Mouse (Mus musculus) gastrocnemius, postnatal 36 days (tissue): ENCODE results near the gene Klhdc3. TPM values are rescaled to one million over a fixed set of nuclear protein-coding genes. Genes with fewer than 3 reads are reported as not detected.

ENCODE experiments used
- DNase-seq, 2 experiments: peaks; one replicate each; pipeline ENCODE4 v3.0.0; 2022
- intact Hi-C: fragments of 180-260 bp; cut with DNase I; formaldehyde crosslinking; loops from one replicate; pipeline ENCODE4 v1.15.1; 2025
- long read RNA-seq, 2 experiments: library from polyadenylated mRNA; stranded (forward); transcript quantifications; one replicate each; pipeline ENCODE4 v2.0.0; 2021
- total RNA-seq, 2 experiments: library from RNA; stranded (reverse); gene quantifications; 2 replicates each; pipeline ENCODE4 v1.2.3; 2021

Gene Klhdc3
- 100 to 1,000 TPM; 110 to 123 TPM for total RNA-seq
- long read RNA-seq, experiment 1, transcript Klhdc3-201 (12 exons, 2,100 nt): major isoform, 62 of 96 reads
- long read RNA-seq, experiment 1, partial matches to known transcripts: 22 of 96 reads
- long read RNA-seq, experiment 1, other reads (novel, unspliced or antisense): 8 of 96 reads
- long read RNA-seq, experiment 2, transcript Klhdc3-201 (12 exons, 2,100 nt): major isoform, 91 of 150 reads
- long read RNA-seq, experiment 2, partial matches to known transcripts: 37 of 150 reads
- long read RNA-seq, experiment 2, other reads (novel, unspliced or antisense): 20 of 150 reads

- intact Hi-C loops: loop anchor here (1.0 kb wide), 1 partner anchor 18 kb away; no protein-coding TSS in a partner anchor
Observed at GRCm38 (mm10) chr17:46680760-46681373, at the start of gene Klhdc3. Gene Klhdc3, minus strand, starts transcription at chr17:46680914.

DNA sequence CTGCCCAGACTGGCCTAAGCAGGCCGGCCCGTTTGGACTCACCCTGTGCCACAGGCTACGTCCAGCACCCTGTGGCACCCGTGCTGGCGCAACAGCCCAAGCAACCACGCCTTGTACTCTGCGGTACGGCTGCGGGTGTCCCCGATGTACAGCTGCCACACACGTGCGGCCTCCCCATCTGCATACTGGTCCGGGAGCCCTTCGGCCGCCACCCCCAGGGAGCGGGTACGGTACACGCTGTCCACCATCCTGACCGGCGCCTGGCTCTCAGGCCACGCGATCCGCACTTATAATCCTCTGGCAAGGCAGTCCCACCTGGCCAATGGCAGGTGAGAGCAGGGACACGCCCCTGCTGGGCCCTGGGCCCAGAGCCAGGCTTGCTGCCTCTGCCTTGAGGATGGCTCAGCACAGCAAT lies 48.2 kb upstream of the Klhdc3 start, which contains the start of gene Gnmt:
Gene Gnmt, minus strand, starts transcription at position 265 of the 415 bp plus-strand sequence.
- DNase-seq: no peak
- intact Hi-C loops: loop anchor here (5.0 kb wide), 1 partner anchor 202 kb away; no protein-coding TSS in a partner anchor

More at GRCm38 (mm10) chr17:46680760-46681373, at the start of gene Klhdc3:
- peak; percentile 92 to 98 for DNase-seq

DNA sequence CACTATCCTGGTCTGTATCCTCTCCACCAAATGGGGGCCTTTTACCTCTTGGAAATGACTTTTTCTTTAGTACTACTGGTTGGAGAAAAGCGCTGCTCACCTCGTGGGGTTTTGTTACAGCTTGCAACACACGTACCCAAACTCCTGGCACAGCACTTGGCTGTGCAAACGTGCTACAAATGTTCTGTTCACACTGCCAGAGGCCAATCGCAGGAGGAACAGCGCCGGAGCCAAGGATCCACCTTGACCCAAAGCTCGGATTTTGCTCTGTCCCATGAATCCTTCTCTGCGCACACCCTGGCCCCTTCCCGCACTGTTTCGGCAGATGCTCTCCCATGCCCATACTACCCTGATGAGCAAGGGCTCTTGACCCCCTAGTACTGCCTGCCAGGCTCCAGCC lies 47.8 kb upstream of the Klhdc3 start:
- intact Hi-C loops: loop anchor here (5.0 kb wide), 1 partner anchor 201 kb away; no protein-coding TSS in a partner anchor

DNA sequence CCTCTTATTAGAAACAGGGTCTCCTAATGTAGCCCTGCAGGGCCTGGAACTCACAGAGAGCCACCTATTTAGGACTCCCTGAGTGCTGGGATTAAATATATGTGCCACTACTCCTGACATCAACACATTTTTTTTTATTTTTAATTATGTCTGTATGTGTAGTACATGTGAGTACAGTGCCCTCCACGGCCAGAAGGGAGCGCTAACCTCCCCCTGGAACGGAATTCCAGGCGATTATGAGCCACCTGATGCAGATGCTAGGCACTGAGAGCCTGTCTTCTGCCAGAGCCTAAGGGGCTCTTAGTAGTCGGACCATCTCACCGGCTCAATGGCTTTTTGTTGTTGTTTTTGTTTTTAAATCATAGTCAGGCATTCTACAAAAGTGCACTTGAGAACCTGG lies 47.3 kb upstream of the Klhdc3 start:
- intact Hi-C loops: loop anchor here (5.0 kb wide), 1 partner anchor 201 kb away; no protein-coding TSS in a partner anchor
- no peak for DNase-seq

More for the DNA sequence above, 47.8 kb upstream of the Klhdc3 start:
- no peak for DNase-seq

GRCm38 (mm10) chr17:46727271-46727670 lies 46.6 kb upstream of the Klhdc3 start:
- intact Hi-C loops: loop anchor here (5.0 kb wide), 1 partner anchor 200 kb away; no protein-coding TSS in a partner anchor
- no peak for DNase-seq

GRCm38 (mm10) chr17:46725731-46726645 lies 45.3 kb upstream of the Klhdc3 start:
- DNase-seq: no peak
- intact Hi-C loops: loop anchor here (5.0 kb wide), 1 partner anchor 199 kb away; no protein-coding TSS in a partner anchor

GRCm38 (mm10) chr17:46725273-46725672 lies 44.6 kb upstream of the Klhdc3 start:
- intact Hi-C loops: loop anchor here (5.0 kb wide), 1 partner anchor 198 kb away; no protein-coding TSS in a partner anchor
- no peak for DNase-seq

GRCm38 (mm10) chr17:46724477-46725084 lies 43.9 kb upstream of the Klhdc3 start:
- intact Hi-C loops: loop anchor here (5.0 kb wide), 3 partner anchors 82 to 887 kb away; no protein-coding TSS in a partner anchor

GRCm38 (mm10) chr17:46721077-46721476 lies 40.4 kb upstream of the Klhdc3 start:
- intact Hi-C loops: loop anchor here (5.0 kb wide), 2 partner anchors 79 to 884 kb away; no protein-coding TSS in a partner anchor
- no peak for DNase-seq

More at GRCm38 (mm10) chr17:46724477-46725084, 43.9 kb upstream of the Klhdc3 start:
- DNase-seq: no peak

GRCm38 (mm10) chr17:46714756-46715481 lies 34.2 kb upstream of the Klhdc3 start:
- intact Hi-C loops: loop anchor here (5.0 kb wide), 2 partner anchors 38 to 138 kb away; partner anchors contain the start of gene Mea1
- no peak for DNase-seq

- no peak for DNase-seq
- intact Hi-C loops: loop anchor here (5.0 kb wide), 1 partner anchor 37 kb away; the partner anchor contains the start of gene Mea1
Observed at GRCm38 (mm10) chr17:46713849-46714248, 33.1 kb upstream of the Klhdc3 start.

DNA sequence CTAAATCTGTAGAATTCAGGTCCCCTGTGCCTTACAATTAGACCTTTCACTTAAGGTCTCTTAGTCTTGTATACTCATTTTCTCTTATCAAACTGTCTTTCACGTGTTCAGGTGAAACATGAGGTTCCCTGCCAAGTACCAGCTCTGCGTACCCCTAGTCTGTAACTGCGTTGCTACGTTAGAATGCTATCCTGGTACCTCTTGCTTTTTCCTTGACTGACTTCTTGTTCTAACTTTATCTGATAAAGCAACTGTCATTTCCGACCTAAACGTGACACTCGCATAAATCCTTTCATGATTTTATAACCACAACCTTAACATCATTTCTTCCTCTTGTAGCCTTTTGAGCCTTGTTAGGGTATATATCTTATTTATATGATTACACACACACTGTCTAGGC lies 31.7 kb upstream of the Klhdc3 start:
- no peak for DNase-seq
- intact Hi-C loops: loop anchor here (5.0 kb wide), 1 partner anchor 35 kb away; the partner anchor contains the start of gene Mea1

DNA sequence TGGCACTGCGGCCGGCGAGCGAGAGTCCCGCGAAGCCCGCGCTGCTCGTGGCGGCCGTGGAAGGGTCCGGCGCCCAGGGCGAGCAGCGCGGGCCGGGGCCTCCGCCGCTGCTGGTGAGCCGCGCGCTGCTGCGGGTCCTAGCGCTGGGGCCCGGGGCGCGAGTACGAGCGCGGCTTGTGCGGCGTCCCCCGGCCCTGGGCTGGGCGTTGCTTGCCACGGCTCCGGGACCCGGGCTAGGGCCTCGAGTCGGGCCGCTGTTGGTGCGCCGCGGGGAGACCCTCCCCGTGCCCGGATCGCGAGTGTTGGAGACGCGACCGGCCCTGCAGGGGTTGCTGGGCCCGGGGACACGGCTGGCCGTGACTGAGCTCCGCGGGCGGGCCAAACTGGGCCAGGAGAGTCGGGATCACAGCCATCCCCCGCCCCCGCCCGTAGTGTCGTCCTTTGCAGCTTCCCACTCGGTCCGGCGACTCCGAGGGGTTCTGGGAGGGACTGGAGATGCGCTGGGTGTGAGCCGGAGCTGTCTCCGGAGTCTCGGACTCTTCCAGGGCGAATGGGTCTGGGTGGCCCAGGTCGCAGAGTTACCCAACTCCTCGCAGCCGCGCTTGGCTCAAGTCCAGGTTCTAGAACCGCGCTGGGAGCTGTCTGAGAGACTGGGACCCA lies 31.0 kb upstream of the Klhdc3 start:
- intact Hi-C loops: loop anchor here (5.0 kb wide), 1 partner anchor 34 kb away; the partner anchor contains the start of gene Mea1

GRCm38 (mm10) chr17:46710959-46711597 lies 30.4 kb upstream of the Klhdc3 start, which contains the start of gene Pex6:
Gene Pex6, plus strand, starts transcription at chr17:46711463.
- peak; percentile 86 to 91 for DNase-seq
- intact Hi-C loops: loop anchor here (5.0 kb wide), 1 partner anchor 34 kb away; the partner anchor contains the start of gene Mea1

More for the DNA sequence above, 31.0 kb upstream of the Klhdc3 start:
- peak; percentile 35 to 50 for DNase-seq

DNA sequence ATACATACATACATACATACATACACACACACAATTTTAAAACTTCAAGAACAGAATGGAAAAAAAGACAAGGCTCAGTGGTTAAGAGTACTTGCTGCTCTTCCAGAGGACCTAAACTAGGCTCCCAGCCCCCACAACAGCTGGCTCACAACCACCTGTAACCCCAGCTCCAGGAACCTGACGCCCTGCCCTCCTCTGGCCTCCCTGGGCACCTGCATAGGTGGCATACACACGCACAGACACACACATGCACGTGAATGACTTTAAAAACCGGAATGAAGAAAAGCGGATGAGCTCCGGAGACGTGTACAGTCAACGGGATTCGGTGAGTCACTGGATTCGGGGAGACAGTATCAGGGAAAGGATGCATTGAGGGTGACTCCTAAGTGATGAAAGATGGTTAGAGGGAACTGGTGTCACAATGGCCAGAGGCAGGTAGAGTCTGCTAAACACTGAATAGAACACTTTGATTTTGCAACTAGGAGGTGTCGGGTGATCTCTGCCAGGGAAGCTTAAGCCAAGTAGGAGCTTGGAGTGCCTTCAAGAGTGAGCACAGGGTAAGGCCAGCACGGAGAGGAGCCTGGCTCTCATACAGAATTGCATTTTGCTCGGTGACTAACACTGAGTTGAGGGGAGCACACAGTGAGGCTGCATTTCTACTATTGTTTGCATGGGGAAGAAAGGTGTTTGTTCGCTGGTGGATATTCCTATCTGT lies 25.8 kb upstream of the Klhdc3 start:
- DNase-seq: no peak
- intact Hi-C loops: no loop called here

DNA sequence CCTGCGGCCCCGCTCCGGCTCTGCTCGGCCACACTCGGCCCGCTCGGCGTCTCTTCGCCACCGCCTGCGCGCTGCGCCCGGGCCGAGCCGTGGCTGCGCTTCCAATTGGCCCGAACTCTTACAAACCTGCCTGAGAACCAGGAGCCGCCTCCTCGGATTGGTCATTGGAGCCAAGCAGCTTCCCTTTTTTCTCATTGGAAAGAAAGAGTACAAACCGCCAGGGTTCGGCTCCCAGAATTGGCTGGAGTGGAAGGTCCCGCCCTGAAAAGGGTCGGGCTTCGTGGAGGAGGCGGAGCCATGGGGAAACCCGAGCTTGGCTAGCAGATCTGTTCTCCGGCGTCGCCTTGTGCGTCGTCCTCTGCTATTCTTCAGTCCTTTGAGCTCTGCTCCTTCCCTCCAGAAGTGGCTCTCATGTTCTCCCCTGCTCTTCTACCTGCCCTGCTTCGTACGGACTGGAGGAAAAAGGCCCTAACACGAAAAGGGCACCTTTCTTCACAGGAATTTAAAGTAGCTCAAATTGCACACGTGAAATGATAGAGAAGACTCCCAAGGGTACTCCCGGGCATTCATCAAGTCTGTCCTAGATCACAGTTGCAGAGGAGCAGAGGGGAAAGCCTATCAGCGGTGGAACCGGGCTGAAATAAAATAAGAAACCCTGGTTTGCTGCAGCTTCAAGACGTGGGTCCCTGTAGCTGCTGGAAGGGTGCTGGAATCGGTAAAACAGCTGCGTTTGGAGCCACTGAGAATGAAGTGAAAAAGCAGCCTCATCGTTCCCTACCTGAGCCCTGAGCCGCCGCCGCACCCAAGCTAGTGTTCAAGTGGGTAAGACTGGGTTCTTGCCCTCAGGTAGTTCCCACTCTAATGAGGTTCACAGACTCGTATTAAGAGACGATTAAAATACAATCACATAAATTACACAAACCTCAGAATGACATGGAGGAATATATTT lies 24.4 kb upstream of the Klhdc3 start, which contains the start of gene Ppp2r5d:
Gene Ppp2r5d, minus strand, starts transcription at position 225 of the 949 bp plus-strand sequence.
- peak; percentile 96 to 97 for DNase-seq
- intact Hi-C loops: no loop called here
